Mouse (Mus musculus) heart, postnatal 0 days (tissue): ENCODE results near the gene Pakap.

ENCODE experiments used
- CTCF ChIP-seq: IDR thresholded peaks from 2 replicates; pipeline ENCODE4 v1.5.1; 2016; ENCODE audit warnings: antibody characterized with exemption, control low read depth, low read depth
- EP300 ChIP-seq: IDR thresholded peaks from 2 replicates; pipeline ENCODE4 v1.6.1; 2016; ENCODE audit warnings: antibody characterized with exemption, low read depth

- TF ChIP-seq CTCF, result no peak
- no peak for TF ChIP-seq EP300
Observed at GRCm38 (mm10) chr4:57585281-57585800, 17.4 kb downstream of the Pakap start.
